In genomic region chr2:52068641-52069040, GRCm38 (mm10) we compare ENCODE assay signal across 14 mouse cellular contexts.
"Had no signal": no experiment of that assay in that cellular context is flagged by ENCODE, and none has a peak within 500 bp of the region (broad histone marks: within the 10 kb centered on the region; RNA-seq: fewer than 3 reads in every experiment).

No protein-coding gene starts in this region.

- DNase-seq: kidney, adult 11 months; kidney, adult 8-10 months; kidney, postnatal 10 days; kidney, postnatal 36 days; layer of hippocampus, adult 9-11 months; liver, postnatal 0 days; lung, embryonic 14.5 days; midbrain, embryonic 14.5 days; retina, postnatal 1 day; right cerebral cortex, postnatal 25 days; spleen, adult 18-20 months; thymus, adult 18-20 months; thymus, postnatal 36 days had no signal

- ATAC-seq: liver, postnatal 0 days; lung, postnatal 0 days had no signal
